Mouse (Mus musculus) forebrain, embryonic 12.5 days (tissue): ENCODE measurements around the gene Pgm1. TPM values are rescaled to one million over a fixed set of nuclear protein-coding genes. Genes with fewer than 3 reads are reported as not detected.

ENCODE experiments used
- ATAC-seq: fragments of 200-750 bp; cut with Nextera tagmentation; 2 replicates; pipeline ENCODE4 v1.8.0; 2017; ENCODE audit warnings: moderate TSS enrichment; ENCODE audit not compliant: low FRiP score
- H3K27ac ChIP-seq: fragments of 300-500 bp; sonication (generic); 2 replicates; pipeline ENCODE4 v1.5.1; 2016; ENCODE audit warnings: mild to moderate bottlenecking
- H3K27me3 ChIP-seq: fragments of 300-500 bp; sonication (generic); 2 replicates; pipeline ENCODE4 v1.6.1; 2016; ENCODE audit warnings: mild to moderate bottlenecking
- H3K36me3 ChIP-seq: fragments of 300-500 bp; sonication (generic); replicated peaks from 2 replicates; pipeline ENCODE4 v1.6.1; 2016; ENCODE audit warnings: mild to moderate bottlenecking
- H3K4me1 ChIP-seq: fragments of 300-500 bp; sonication (generic); 2 replicates; pipeline ENCODE4 v1.6.1; 2016
- H3K4me2 ChIP-seq: fragments of 300-500 bp; sonication (generic); 2 replicates; pipeline ENCODE4 v1.6.1; 2016; ENCODE audit warnings: mild to moderate bottlenecking, moderate library complexity
- H3K4me3 ChIP-seq: fragments of 300-500 bp; sonication (generic); replicated peaks from 2 replicates; pipeline ENCODE4 v1.5.1; 2016; ENCODE audit warnings: mild to moderate bottlenecking
- H3K9ac ChIP-seq: fragments of 300-500 bp; sonication (generic); 2 replicates; pipeline ENCODE4 v1.6.1; 2016; ENCODE audit warnings: mild to moderate bottlenecking
- H3K9me3 ChIP-seq: fragments of 300-500 bp; sonication (generic); 2 replicates; pipeline ENCODE4 v1.6.1; 2016
- WGBS: fragments of 180-500 bp; shearing (Covaris S2); methylation state at CpG from one replicate; pipeline ENCODE4 v1.1.7; 2016; 5-methylcytosine and 5-hydroxymethylcytosine counted together
- polyA plus RNA-seq: library from polyadenylated mRNA; unstranded; fragments of >200 nt; fragmentation: Nextera tagmentation; extraction: Ambion mirVana; gene quantifications from 2 replicates; pipeline ENCODE4 v1.2.1, GENCODE M21; 2016

Pgm1 gene
- polyA plus RNA-seq, 1 experiment from 2014 or later: 32.6 TPM

DNA sequence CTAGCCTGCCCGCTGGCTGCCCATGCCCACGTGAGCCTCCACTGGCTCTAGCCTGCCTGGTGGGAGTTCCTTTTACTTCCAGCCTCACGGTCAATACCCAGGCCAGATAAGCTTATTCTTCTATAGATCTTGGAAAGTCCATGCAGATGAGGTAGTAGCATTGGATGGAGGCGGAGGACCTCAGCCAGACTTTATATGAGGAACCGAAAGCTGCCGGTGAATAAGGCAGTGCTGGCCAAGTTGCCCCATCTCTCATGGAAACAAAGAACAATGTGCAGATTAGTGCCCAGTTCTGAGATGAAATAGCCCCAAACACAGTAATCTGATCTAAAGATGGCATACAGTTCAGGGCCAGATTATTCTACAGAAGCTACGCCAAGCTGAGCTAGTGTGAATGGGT lies 103.4 kb downstream of the Pgm1 start:
- Histone ChIP-seq H3K9ac (no peak overlapping the region), H3K27ac (no peak overlapping the region), H3K36me3 (no peaks in the 10 kb centered on the region), H3K4me3 (no peak overlapping the region), H3K27me3 (no peaks in the 10 kb centered on the region), H3K9me3 (no peaks in the 10 kb centered on the region), H3K4me2 (no peak overlapping the region), H3K4me1 (0 out of 2 replicates have a peak, but pooled peaks cover 4% of the 10 kb centered on the region)
- ATAC-seq: no peak
- 86% methylated on average over 7 of the region's 7 CpGs for WGBS

DNA sequence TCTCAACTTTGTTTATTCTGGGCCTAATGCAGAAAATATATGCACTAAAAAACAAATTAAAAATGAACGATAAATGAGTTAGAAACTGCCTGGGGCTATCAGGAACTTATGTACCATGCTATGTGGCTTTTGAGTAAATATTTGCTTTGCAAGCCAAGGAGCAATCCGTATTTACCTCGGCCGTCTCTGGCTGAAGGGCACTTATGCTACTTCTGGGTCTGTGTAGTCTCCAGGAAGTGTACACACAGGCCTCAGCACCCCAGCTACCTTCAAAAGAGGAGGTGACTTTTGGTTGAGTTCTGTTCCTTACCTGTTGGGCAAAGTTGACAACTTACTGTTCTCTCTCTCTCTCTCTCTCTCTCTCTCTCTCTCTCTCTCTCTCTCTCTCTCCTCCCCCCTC lies 104.7 kb downstream of the Pgm1 start:
- Histone ChIP-seq H3K9ac (no peak overlapping the region), H3K4me2 (no peak overlapping the region), H3K9me3 (no peaks in the 10 kb centered on the region), H3K27me3 (no peaks in the 10 kb centered on the region), H3K27ac (no peak overlapping the region), H3K4me3 (no peak overlapping the region), H3K36me3 (no peaks in the 10 kb centered on the region), H3K4me1 (0 out of 2 replicates have a peak, but pooled peaks cover 4% of the 10 kb centered on the region)
- ATAC-seq: no peak
- WGBS: 92% methylated on average over 4 of the region's 4 CpGs

DNA sequence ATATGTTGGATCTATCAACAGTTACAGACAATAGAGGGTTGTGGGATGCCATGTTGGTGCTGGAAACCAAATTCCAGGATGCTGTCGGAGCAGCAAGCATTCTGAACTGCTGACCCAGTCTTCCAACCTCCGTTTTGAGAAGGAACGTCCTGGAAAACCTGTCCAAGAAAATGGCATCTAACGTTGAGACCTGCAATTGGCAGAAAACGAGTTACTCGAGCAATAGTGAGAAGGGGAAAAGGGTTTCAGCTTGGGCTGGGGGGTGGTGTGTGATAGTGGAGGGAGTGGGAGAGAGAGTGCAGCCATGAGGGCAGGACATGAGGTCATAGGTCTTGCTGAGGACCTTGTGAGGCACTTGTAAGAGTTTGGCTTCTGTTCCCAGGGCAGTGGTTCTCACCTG lies 105.8 kb downstream of the Pgm1 start:
- H3K4me3 ChIP-seq: no peak overlapping the region
- no peak overlapping the region for H3K9ac ChIP-seq
- no peak for ATAC-seq
- 83% methylated on average over 6 of the region's 6 CpGs for WGBS
- no peaks in the 10 kb centered on the region for H3K27me3 ChIP-seq
- H3K4me1 ChIP-seq: 0 out of 2 replicates have a peak, but pooled peaks cover 4% of the 10 kb centered on the region
- H3K36me3 ChIP-seq: no peaks in the 10 kb centered on the region
- H3K4me2 ChIP-seq: no peak overlapping the region
- H3K9me3 ChIP-seq: no peaks in the 10 kb centered on the region
- H3K27ac ChIP-seq: no peak overlapping the region

DNA sequence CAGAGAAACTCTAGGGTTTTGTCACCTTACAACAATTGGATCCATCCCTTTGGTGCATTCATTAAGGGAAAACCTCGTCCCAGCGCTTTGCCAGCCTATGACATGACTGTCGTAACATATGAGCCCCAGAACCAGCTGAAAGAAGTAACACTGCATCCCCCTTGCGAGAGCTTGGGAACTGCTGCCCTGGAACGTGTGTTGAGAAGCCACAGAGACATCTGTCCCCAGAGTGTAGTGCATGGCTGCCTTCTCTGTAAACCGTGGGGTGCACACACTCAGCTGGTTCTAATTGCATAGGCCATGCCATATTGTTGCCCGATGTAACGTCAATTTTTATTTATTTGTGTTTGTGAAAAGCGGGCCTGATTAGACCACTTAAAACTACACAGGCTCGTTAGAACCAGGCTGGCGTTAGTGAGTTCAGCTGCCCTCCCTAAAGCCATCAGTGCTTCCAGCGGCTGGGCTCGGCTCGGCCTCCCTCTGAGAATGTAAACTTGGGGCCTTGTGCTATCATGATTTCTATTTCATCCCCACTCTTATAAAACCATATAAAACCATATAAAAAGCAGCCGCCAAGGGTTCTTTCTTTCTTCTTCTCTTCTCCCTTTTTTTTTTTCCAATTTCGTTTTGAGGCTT lies 106.8 kb downstream of the Pgm1 start:
- Histone ChIP-seq H3K4me2 (no peak overlapping the region), H3K4me1 (0 out of 2 replicates have a peak, but pooled peaks cover 4% of the 10 kb centered on the region), H3K27me3 (no peaks in the 10 kb centered on the region), H3K27ac (no peak overlapping the region), H3K36me3 (no peaks in the 10 kb centered on the region), H3K9me3 (no peaks in the 10 kb centered on the region), H3K4me3 (no peak overlapping the region), H3K9ac (no peak overlapping the region)
- ATAC-seq: no peak
- 45% methylated on average over 16 of the region's 16 CpGs for WGBS

Other genes starting within 250 kb of the Pgm1 start
- gene Alg6, start 213.8 kb upstream of the Pgm1 start, polyA plus RNA-seq: 14.2 and 15.7 TPM in 2 replicates
- gene Efcab7, start 100.2 kb upstream of the Pgm1 start, polyA plus RNA-seq: 28.9 and 30.8 TPM in 2 replicates
- gene Itgb3bp, start 399 bp downstream of the Pgm1 start, polyA plus RNA-seq: 54.3 and 57.3 TPM in 2 replicates
- gene Ror1, start 166.4 kb downstream of the Pgm1 start, polyA plus RNA-seq: 2.9 and 4.6 TPM in 2 replicates